Mouse (Mus musculus): ENCODE results near the gene Lpcat4. TPM values are rescaled to one million over a fixed set of nuclear protein-coding genes. Genes with fewer than 3 reads are reported as not detected.
A peak's percentile ranks its signal among the peaks of the same experiment; 100 is the strongest.

The Lpcat4 gene
- total RNA-seq (2021): 100 to 1,000 TPM; 141 to 158 TPM
- long read RNA-seq, experiment 1, transcript Lpcat4-201 (14 exons, 2,275 nt): major isoform, 103 of 137 reads
- long read RNA-seq, experiment 1, partial matches to known transcripts: 11 of 137 reads
- long read RNA-seq, experiment 1, other reads (novel, unspliced or antisense): 20 of 137 reads
- long read RNA-seq, experiment 2, transcript Lpcat4-201 (14 exons, 2,275 nt): major isoform, 76 of 98 reads
- long read RNA-seq, experiment 2, partial matches to known transcripts: 9 of 98 reads
- long read RNA-seq, experiment 2, other reads (novel, unspliced or antisense): 12 of 98 reads

GRCm38 (mm10) chr2:112239212-112239934 lies at the start of gene Lpcat4:
Gene Lpcat4, plus strand, starts transcription at chr2:112239468.
- peak; percentile 92 to 93 for DNase-seq (ENCODE audit: low spot score in 2 of 2)

- DNase-seq (ENCODE audit: low spot score in 2 of 2): peak; percentile 45 to 52
These were observed 42.4 kb upstream of the Lpcat4 start for GRCm38 (mm10) chr2:112196859-112197258.

GRCm38 (mm10) chr2:112203056-112203455 lies 36.2 kb upstream of the Lpcat4 start:
- DNase-seq (ENCODE audit: low spot score in 2 of 2): no peak

GRCm38 (mm10) chr2:112210142-112210541 lies 29.1 kb upstream of the Lpcat4 start:
- peak; percentile 46 to 47 for DNase-seq (ENCODE audit: low spot score in 2 of 2)

- DNase-seq (ENCODE audit: low spot score in 2 of 2): no peak
These were observed 28.6 kb upstream of the Lpcat4 start for GRCm38 (mm10) chr2:112210699-112211098.

- peak in 1 of 2 experiments; percentile 15 for DNase-seq (ENCODE audit: low spot score in 2 of 2)
These were observed 23.3 kb upstream of the Lpcat4 start for GRCm38 (mm10) chr2:112215977-112216376.

GRCm38 (mm10) chr2:112217614-112218013 lies 21.7 kb upstream of the Lpcat4 start:
- no peak for DNase-seq (ENCODE audit: low spot score in 2 of 2)

- no peak for DNase-seq (ENCODE audit: low spot score in 2 of 2)
These were observed 18.4 kb upstream of the Lpcat4 start for GRCm38 (mm10) chr2:112220880-112221279.

GRCm38 (mm10) chr2:112222607-112223006 lies 16.7 kb upstream of the Lpcat4 start:
- no peak for DNase-seq (ENCODE audit: low spot score in 2 of 2)

- DNase-seq (ENCODE audit: low spot score in 2 of 2): no peak
These were observed 14.9 kb upstream of the Lpcat4 start for GRCm38 (mm10) chr2:112224356-112224755.

- DNase-seq (ENCODE audit: low spot score in 2 of 2): no peak
These were observed 6.6 kb upstream of the Lpcat4 start for GRCm38 (mm10) chr2:112232623-112233022.

GRCm38 (mm10) chr2:112236620-112237019 lies 2.6 kb upstream of the Lpcat4 start:
- no peak for DNase-seq (ENCODE audit: low spot score in 2 of 2)

- DNase-seq (ENCODE audit: low spot score in 2 of 2): no peak
These were observed 1.3 kb upstream of the Lpcat4 start for GRCm38 (mm10) chr2:112238006-112238405.

GRCm38 (mm10) chr2:112239935-112240721 lies 860 bp downstream of the Lpcat4 start:
- DNase-seq (ENCODE audit: low spot score in 2 of 2): no peak

- DNase-seq (ENCODE audit: low spot score in 2 of 2): no peak
These were observed 2.5 kb downstream of the Lpcat4 start for GRCm38 (mm10) chr2:112241787-112242186.

GRCm38 (mm10) chr2:112245307-112245706 lies 6.0 kb downstream of the Lpcat4 start:
- no peak for DNase-seq (ENCODE audit: low spot score in 2 of 2)

GRCm38 (mm10) chr2:112246193-112246592 lies 6.9 kb downstream of the Lpcat4 start:
- no peak for DNase-seq (ENCODE audit: low spot score in 2 of 2)

- no peak for DNase-seq (ENCODE audit: low spot score in 2 of 2)
These were observed 8.1 kb downstream of the Lpcat4 start for GRCm38 (mm10) chr2:112247323-112247722.

- DNase-seq (ENCODE audit: low spot score in 2 of 2): peak in 1 of 2 experiments; percentile 52
These were observed 10.6 kb downstream of the Lpcat4 start for GRCm38 (mm10) chr2:112249780-112250453.

- no peak for DNase-seq (ENCODE audit: low spot score in 2 of 2)
These were observed 15.6 kb downstream of the Lpcat4 start for GRCm38 (mm10) chr2:112254675-112255515.

Measured in left cerebral cortex, adult 18-20 months (tissue).